Mouse (Mus musculus): ENCODE measurements around the gene Synrg. TPM values are rescaled to one million over a fixed set of nuclear protein-coding genes. Genes with fewer than 3 reads are reported as not detected.

Synrg gene
- polyA plus RNA-seq, 1 experiment = 0.28 TPM

DNA sequence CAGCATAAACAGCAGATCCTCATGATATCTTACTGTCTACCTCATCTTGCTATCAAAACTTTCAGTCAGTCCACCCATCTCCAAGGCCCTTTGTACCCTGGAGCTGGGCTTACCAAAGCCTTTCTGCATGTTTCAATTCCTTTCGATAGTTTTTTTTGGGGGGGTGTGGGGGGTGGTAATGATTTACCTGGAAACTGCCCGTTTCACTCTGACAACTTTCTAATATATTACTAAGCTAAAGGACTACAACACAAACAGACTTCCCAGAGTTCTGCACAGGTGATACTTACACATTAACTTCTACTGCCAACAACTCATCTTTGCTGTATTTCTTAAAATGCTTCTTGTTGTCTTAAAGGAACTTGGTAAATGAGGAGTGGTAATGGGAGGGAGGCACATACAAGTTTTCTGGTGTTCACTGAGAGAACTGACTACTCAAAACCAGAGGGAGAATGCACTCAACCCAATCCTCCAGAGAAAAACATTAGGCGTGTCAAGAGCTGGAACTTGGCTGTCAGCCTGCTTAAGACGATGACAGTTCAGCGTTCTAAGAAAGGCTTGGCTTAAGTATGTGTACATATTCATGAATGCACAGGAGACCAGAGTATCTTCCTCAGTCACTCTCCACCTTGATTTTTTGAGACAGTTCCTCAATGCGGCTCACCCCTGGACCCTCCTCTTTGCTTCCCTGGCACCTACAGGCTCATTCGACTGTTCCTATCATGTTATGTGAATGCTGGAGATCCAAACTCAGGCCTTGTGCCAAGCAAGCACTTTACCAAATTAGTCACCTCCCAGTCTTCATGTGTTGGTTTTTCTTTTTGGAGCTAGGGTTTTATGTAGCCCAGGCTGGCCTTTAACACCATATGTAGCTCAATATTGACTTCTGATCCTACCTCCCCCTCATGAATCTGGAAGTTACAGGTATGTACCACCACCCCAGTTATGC is 109.9 kb downstream of the Synrg start:
- H3K27me3 ChIP-seq (ENCODE audit: control insufficient read depth) = peaks cover 22% of the 10 kb centered on the region
- H3K36me3 ChIP-seq (ENCODE audit: control insufficient read depth) = peaks cover 8% of the 10 kb centered on the region
- H3K4me1 ChIP-seq (ENCODE audit: control insufficient read depth) = no peaks in the 10 kb centered on the region
- H3K4me3 ChIP-seq (replicated peaks) = no peak overlapping the region
- H3K9me3 ChIP-seq (ENCODE audit: control insufficient read depth, low read length) = no peaks in the 10 kb centered on the region; the same call in 1 of the 2 replicates
- no peak for TF ChIP-seq TAL1 (IDR thresholded peaks at IDR 0.05; ENCODE audit: low read length)
- TF ChIP-seq GATA1 (IDR thresholded peaks at IDR 0.05; ENCODE audit: low read length) = no peak

DNA sequence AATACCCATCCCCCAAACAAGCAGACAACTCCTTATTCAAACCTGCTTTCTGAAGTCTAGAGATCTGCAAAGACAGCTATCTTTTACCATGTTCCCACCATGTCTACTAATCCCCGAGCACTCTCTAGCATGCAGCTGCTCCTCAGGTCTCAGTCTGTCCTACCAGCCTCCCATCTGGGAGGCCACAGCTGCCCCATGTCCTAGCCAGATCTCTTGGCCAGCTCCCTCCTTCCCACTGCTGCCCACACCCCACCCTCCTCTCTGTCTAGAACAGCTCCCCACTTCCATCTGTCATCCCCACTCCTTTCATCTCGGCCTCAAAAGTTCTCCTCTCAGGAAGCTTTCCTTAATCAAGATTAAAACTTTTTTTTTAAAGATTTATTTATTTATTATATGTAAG is 112.8 kb downstream of the Synrg start:
- Histone ChIP-seq H3K4me3 (replicated peaks) (no peak overlapping the region), H3K27me3 (ENCODE audit: control insufficient read depth) (no peaks in the 10 kb centered on the region), H3K9me3 (ENCODE audit: control insufficient read depth, low read length) (no peaks in the 10 kb centered on the region), H3K36me3 (ENCODE audit: control insufficient read depth) (peaks cover 24% of the 10 kb centered on the region), H3K4me1 (ENCODE audit: control insufficient read depth) (no peaks in the 10 kb centered on the region)
- TF ChIP-seq TAL1 (IDR thresholded peaks at IDR 0.05; ENCODE audit: low read length) (no peak), GATA1 (IDR thresholded peaks at IDR 0.05; ENCODE audit: low read length) (no peak)

DNA sequence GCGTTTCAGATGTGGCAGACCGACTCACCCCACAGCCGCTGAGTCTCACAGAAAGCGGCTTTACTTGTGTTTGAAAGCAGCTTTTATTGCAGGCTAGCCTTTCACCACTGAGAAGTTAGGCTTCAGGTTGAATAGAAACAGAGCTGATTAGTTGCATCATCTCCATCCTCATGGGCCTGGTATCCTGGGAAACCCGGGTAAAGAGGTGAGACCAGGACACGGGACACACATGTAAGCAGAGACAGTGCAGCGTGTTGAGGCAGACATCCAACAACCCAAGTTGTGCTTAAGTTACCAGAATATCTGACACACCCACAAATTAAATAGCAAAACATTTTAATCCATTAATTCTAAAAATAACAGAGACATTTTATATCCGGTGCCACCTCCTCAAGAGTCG is 114.4 kb downstream of the Synrg start:
- Histone ChIP-seq H3K9me3 (ENCODE audit: control insufficient read depth, low read length) (no peaks in the 10 kb centered on the region), H3K36me3 (ENCODE audit: control insufficient read depth) (peaks cover 36% of the 10 kb centered on the region), H3K27me3 (ENCODE audit: control insufficient read depth) (no peaks in the 10 kb centered on the region), H3K4me1 (ENCODE audit: control insufficient read depth) (no peaks in the 10 kb centered on the region), H3K4me3 (replicated peaks) (no peak overlapping the region)
- TF ChIP-seq GATA1 (IDR thresholded peaks at IDR 0.05; ENCODE audit: low read length) (no peak), TAL1 (IDR thresholded peaks at IDR 0.05; ENCODE audit: low read length) (no peak)

DNA sequence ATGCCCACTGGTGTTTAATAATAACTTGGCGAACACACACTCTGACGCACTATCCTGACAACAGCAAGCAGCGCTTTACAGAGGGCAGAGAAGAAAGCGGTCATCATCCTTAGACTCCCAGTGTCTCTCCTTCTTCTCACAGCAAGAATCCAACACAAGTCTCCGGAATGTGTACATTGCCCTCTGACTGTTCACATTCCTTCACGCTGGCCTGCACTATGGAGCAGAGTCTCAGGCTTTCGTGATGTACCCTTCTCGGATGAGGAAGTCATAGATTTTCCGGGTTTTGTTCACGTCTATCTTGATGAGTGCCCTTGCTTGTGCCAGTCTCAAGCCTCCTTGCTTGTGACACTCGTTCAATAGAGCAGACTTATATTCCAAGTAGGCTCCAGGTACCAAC is 115.1 kb downstream of the Synrg start:
- no peaks in the 10 kb centered on the region for H3K4me1 ChIP-seq (ENCODE audit: control insufficient read depth)
- TF ChIP-seq TAL1 (IDR thresholded peaks at IDR 0.05; ENCODE audit: low read length) (no peak), GATA1 (IDR thresholded peaks at IDR 0.05; ENCODE audit: low read length) (no peak)
- H3K27me3 ChIP-seq (ENCODE audit: control insufficient read depth) = no peaks in the 10 kb centered on the region
- H3K9me3 ChIP-seq (ENCODE audit: control insufficient read depth, low read length) = no peaks in the 10 kb centered on the region
- H3K4me3 ChIP-seq (replicated peaks) = no peak overlapping the region
- H3K36me3 ChIP-seq (ENCODE audit: control insufficient read depth) = peaks cover 38% of the 10 kb centered on the region

DNA sequence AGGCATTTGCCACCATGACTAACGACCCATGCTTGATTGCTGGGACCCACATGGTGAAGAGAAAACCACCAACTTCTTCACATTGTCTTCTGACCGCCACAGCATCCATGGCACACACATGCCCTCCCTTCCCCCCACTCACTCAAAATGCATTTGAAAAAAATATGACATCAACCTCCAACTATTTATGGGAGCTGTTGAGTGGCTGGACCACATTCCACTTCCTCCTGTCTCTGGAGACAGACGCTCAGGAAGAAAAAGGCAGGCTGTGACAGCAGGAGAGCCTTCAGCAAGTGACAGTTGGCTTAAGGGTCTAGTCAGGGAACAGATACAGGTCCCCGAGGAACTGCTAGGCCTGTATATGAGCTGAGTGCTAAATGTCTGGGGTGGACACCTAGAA is 115.7 kb downstream of the Synrg start:
- Histone ChIP-seq H3K27me3 (ENCODE audit: control insufficient read depth) (no peaks in the 10 kb centered on the region), H3K9me3 (ENCODE audit: control insufficient read depth, low read length) (no peaks in the 10 kb centered on the region), H3K4me3 (replicated peaks) (no peak overlapping the region), H3K36me3 (ENCODE audit: control insufficient read depth) (peaks cover 39% of the 10 kb centered on the region), H3K4me1 (ENCODE audit: control insufficient read depth) (no peaks in the 10 kb centered on the region)
- TF ChIP-seq TAL1 (IDR thresholded peaks at IDR 0.05; ENCODE audit: low read length) = no peak
- TF ChIP-seq GATA1 (IDR thresholded peaks at IDR 0.05; ENCODE audit: low read length) = no peak

DNA sequence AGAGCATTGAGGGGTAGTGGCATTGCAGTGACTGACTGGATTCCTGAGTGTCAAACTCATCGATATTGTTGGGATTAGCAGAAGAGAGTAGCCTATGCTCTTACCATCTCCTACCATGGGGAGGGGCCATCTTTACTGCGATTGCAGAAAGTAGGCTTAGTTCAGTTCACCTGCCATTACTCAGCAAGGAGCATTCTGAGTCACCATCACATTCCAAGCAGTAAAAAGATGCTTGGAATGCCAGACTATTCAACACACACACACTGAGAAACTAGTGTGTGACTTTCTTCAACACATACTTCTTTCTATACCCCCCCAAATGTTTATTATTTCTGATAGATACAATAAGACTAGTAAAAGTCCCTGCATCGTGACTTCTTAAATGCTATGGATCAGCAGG is 116.1 kb downstream of the Synrg start:
- Histone ChIP-seq H3K9me3 (ENCODE audit: control insufficient read depth, low read length) (no peaks in the 10 kb centered on the region), H3K36me3 (ENCODE audit: control insufficient read depth) (peaks cover 39% of the 10 kb centered on the region), H3K4me1 (ENCODE audit: control insufficient read depth) (no peaks in the 10 kb centered on the region), H3K27me3 (ENCODE audit: control insufficient read depth) (no peaks in the 10 kb centered on the region), H3K4me3 (replicated peaks) (no peak overlapping the region)
- TF ChIP-seq GATA1 (IDR thresholded peaks at IDR 0.05; ENCODE audit: low read length) (no peak), TAL1 (IDR thresholded peaks at IDR 0.05; ENCODE audit: low read length) (no peak)

DNA sequence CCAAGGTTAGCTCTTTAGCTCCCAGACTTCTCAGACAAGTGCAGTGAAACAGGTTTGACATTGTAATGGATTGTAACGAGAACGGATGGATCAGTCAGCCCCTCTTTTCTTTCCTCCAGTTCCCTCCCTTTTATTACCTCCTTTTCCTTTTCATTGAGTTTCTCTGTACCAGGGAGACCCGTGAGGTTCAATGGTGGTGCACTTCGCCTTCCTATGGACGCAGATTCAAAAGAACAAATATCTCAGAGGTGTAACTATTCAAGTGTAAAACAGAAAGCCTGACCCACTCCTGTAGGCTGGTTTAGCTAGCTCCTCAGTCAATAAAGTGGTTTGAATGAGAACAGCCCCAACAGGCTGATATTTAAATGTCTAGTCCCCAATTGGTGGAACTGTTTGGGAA is 117.7 kb downstream of the Synrg start:
- H3K4me1 ChIP-seq (ENCODE audit: control insufficient read depth) = no peaks in the 10 kb centered on the region
- H3K27me3 ChIP-seq (ENCODE audit: control insufficient read depth) = no peaks in the 10 kb centered on the region
- H3K4me3 ChIP-seq (replicated peaks) = no peak overlapping the region
- TF ChIP-seq GATA1 (IDR thresholded peaks at IDR 0.05; ENCODE audit: low read length) (no peak), TAL1 (IDR thresholded peaks at IDR 0.05; ENCODE audit: low read length) (no peak)
- H3K36me3 ChIP-seq (ENCODE audit: control insufficient read depth) = peaks cover 49% of the 10 kb centered on the region
- H3K9me3 ChIP-seq (ENCODE audit: control insufficient read depth, low read length) = no peaks in the 10 kb centered on the region

DNA sequence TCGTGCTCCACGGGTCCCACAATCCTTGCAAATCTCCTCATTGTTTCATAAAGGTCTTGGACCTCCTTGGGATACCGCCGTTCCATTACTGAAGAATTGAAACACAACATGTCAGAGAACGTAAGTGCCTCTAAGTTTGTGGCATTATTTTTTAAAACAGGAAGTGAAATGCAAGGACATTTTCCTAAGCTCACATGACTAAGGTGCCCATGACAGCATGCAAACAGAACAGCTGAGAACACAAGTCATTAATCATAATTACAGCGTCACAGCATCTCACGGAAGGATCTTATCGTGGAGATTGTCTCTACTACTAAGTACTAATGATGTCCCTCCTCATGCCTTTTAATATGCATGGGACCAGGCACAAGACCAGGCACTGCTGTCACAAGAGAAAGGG is 126.3 kb downstream of the Synrg start:
- H3K4me1 ChIP-seq (ENCODE audit: control insufficient read depth) = no peaks in the 10 kb centered on the region
- H3K27me3 ChIP-seq (ENCODE audit: control insufficient read depth) = no peaks in the 10 kb centered on the region
- no peak overlapping the region for H3K4me3 ChIP-seq (replicated peaks)
- peaks cover 46% of the 10 kb centered on the region for H3K36me3 ChIP-seq (ENCODE audit: control insufficient read depth)
- no peaks in the 10 kb centered on the region for H3K9me3 ChIP-seq (ENCODE audit: control insufficient read depth, low read length)
- no peak for TF ChIP-seq GATA1 (IDR thresholded peaks at IDR 0.05; ENCODE audit: low read length)
- TF ChIP-seq TAL1 (IDR thresholded peaks at IDR 0.05; ENCODE audit: low read length) = no peak

Other genes with a start within 250 kb of the Synrg start
- gene Wfdc21, start 217.5 kb upstream of the Synrg start, polyA plus RNA-seq (2012) = not detected in 2 replicates
- gene Heatr6, start 210.7 kb upstream of the Synrg start, polyA plus RNA-seq (2012) = 0.14 and 0.15 TPM in 2 replicates
- 0.03 TPM in 1 of 2 replicates, not detected in the other for gene Hnf1b, start 114.4 kb upstream of the Synrg start, polyA plus RNA-seq (2012)
- 0.05 TPM in 2 replicates for gene Ddx52, start 22.4 kb upstream of the Synrg start, polyA plus RNA-seq (2012)
- gene Dusp14, start 104.8 kb downstream of the Synrg start, polyA plus RNA-seq (2012) = not detected in 2 replicates
- 0.05 and 0.15 TPM in 2 replicates for gene Tada2a, start 165.2 kb downstream of the Synrg start, polyA plus RNA-seq (2012)
- 0.29 and 0.41 TPM in 2 replicates for gene Acaca, start 165.2 kb downstream of the Synrg start, polyA plus RNA-seq (2012)
- gene Gm11437, start 203.0 kb downstream of the Synrg start, polyA plus RNA-seq (2012) = not detected in 2 replicates

All from erythroblast, embryonic 14.5 days (primary cell).